Mouse (Mus musculus) forebrain, postnatal 0 days (tissue): ENCODE measurements around the gene Cldn14. TPM values are rescaled to one million over a fixed set of nuclear protein-coding genes. Genes with fewer than 3 reads are reported as not detected.

Source experiments
- ATAC-seq: fragments of 200-750 bp; cut with Nextera tagmentation; 2 replicates; pipeline ENCODE4 v1.8.0; 2017; ENCODE audit warnings: mild to moderate bottlenecking, moderate library complexity
- DNase-seq: peaks from one replicate; pipeline ENCODE4 v3.0.0-alpha.2; 2015
- H3K27ac ChIP-seq: fragments of 300-500 bp; sonication (generic); 2 replicates; pipeline ENCODE4 v1.5.1; 2014; ENCODE audit warnings: low read depth, mild to moderate bottlenecking, antibody characterized with exemption, low read length, moderate library complexity, mixed read lengths
- H3K27me3 ChIP-seq: fragments of 300-500 bp; sonication (generic); 2 replicates; pipeline ENCODE4 v1.6.1; 2014; ENCODE audit warnings: mild to moderate bottlenecking, low read length, mixed read lengths; ENCODE audit not compliant: insufficient read depth
- H3K36me3 ChIP-seq: fragments of 300-500 bp; sonication (generic); 2 replicates; pipeline ENCODE4 v1.6.1; 2014; ENCODE audit warnings: mild to moderate bottlenecking, moderate library complexity; ENCODE audit not compliant: insufficient read depth
- H3K4me1 ChIP-seq: fragments of 300-500 bp; sonication (generic); 2 replicates; pipeline ENCODE4 v1.6.1; 2014; ENCODE audit warnings: antibody characterized with exemption; ENCODE audit not compliant: insufficient read depth
- H3K4me2 ChIP-seq: fragments of 300-500 bp; sonication (generic); 2 replicates; pipeline ENCODE4 v1.6.1; 2014; ENCODE audit warnings: low read depth, mild to moderate bottlenecking, moderate library complexity
- H3K4me3 ChIP-seq: fragments of 300-500 bp; sonication (generic); 2 replicates; pipeline ENCODE4 v1.5.1; 2014; ENCODE audit warnings: low read depth, low read length, mixed read lengths
- H3K9ac ChIP-seq: fragments of 300-500 bp; sonication (generic); 2 replicates; pipeline ENCODE4 v1.6.1; 2014; ENCODE audit warnings: mild to moderate bottlenecking
- H3K9me3 ChIP-seq: fragments of 300-500 bp; sonication (generic); 2 replicates; pipeline ENCODE4 v1.6.1; 2016; ENCODE audit warnings: low read length
- CTCF ChIP-seq: sonication (generic); IDR thresholded peaks from 2 replicates; pipeline ENCODE4 v1.5.1; 2016; ENCODE audit warnings: antibody characterized with exemption, control low read depth, low read depth
- WGBS: fragments of 180-500 bp; shearing (Covaris S2); extraction: QIAGEN DNeasy Blood & Tissue Kit; methylation state at CpG from one replicate; pipeline ENCODE4 v1.1.7; 2014; 5-methylcytosine and 5-hydroxymethylcytosine counted together
- polyA plus RNA-seq: library from polyadenylated mRNA; unstranded; fragments of >200 nt; fragmentation: Nextera tagmentation; extraction: Ambion mirVana; gene quantifications from 2 replicates; pipeline ENCODE4 v1.2.1, GENCODE M21; 2015
- total RNA-seq: library from RNA; depleted of rRNA; stranded (reverse); fragments of >200 nt; gene quantifications from 2 replicates; pipeline ENCODE4 v1.2.3, GENCODE M21; 2014

The Cldn14 gene
- total and polyA plus RNA-seq, 2 experiments from 2014 or later: not detected

DNA sequence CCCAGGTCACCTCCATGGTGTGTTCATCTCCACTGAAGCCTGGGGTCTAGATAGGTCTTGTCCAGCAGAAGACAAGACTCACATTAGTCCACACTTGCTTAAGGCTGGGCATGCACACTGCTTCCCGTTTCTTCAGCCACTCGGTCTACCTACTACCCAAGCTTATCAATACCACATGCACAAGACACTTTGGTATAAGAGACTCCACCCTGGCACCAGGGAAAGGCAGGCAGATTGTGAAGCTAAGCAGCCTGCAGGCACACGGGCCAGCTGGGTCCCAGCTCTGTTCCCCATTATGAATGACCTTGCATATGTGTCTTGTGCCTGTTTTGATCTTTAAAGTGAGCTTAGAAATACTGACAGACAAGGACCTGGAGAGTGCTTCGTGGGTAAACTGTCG is 719 bp upstream of the Cldn14 start:
- H3K4me1 ChIP-seq: no peaks in the 10 kb centered on the region
- DNase-seq (no peak), ATAC-seq (no peak)
- no peak overlapping the region for H3K4me3 ChIP-seq
- no peak for TF ChIP-seq CTCF
- no peaks in the 10 kb centered on the region for H3K36me3 ChIP-seq
- no peak overlapping the region for H3K27ac ChIP-seq
- H3K9me3 ChIP-seq: no peaks in the 10 kb centered on the region
- no peak overlapping the region for H3K9ac ChIP-seq
- 84% methylated on average over 5 of the region's 5 CpGs for WGBS
- no peaks in the 10 kb centered on the region for H3K27me3 ChIP-seq
- no peak overlapping the region for H3K4me2 ChIP-seq

DNA sequence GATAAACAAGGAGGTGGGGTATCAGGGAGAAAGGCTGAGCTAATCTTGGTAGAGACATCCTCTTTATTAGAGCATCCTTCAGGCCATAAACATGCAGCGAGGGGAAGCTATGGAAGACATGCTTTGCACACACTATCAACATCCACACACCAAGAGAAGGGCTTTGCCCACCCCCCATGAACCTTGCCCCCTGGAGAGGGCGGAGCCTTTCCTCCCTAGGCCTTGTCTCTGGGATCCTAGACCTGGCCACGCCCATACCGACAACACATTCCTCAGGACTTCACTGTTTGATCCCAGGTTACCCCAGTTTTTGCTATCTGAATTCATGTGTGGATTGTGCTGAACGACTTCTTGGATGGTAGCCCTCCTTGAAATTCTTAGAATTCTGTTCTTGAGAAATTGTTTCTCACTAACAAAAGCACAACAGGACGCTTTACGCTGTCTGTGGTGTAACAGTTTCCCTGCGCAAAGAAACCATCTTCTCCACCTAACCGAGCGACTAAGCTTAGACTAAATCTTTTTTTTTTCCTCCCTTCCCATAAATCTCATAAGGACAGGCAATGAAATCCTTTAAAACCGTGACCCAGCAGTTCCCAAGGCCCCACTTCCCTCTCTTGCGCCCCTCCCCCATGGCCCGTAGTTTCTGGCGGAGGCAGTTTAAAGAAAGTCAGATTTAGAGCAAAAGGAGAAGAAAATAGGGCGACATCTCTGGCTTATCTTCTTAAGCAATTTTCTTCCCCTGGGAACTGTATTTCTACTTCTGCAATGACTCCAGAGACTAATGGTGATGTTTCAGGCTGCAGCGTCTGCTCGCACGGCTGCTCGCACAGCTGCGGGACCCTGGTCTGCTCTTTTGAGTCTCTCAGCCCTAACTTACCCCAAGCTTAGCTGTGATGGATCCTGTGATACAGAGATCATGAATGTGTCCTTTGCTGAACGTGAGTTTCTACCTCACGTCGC is 1.7 kb downstream of the Cldn14 start:
- Histone ChIP-seq H3K9me3 (no peaks in the 10 kb centered on the region), H3K36me3 (no peaks in the 10 kb centered on the region), H3K4me3 (no peak overlapping the region), H3K27ac (no peak overlapping the region), H3K27me3 (no peaks in the 10 kb centered on the region), H3K4me1 (no peaks in the 10 kb centered on the region), H3K9ac (no peak overlapping the region), H3K4me2 (no peak overlapping the region)
- no peak for TF ChIP-seq CTCF
- no peak for DNase-seq
- ATAC-seq: no peak
- 62% methylated on average over 23 of the region's 23 CpGs for WGBS

DNA sequence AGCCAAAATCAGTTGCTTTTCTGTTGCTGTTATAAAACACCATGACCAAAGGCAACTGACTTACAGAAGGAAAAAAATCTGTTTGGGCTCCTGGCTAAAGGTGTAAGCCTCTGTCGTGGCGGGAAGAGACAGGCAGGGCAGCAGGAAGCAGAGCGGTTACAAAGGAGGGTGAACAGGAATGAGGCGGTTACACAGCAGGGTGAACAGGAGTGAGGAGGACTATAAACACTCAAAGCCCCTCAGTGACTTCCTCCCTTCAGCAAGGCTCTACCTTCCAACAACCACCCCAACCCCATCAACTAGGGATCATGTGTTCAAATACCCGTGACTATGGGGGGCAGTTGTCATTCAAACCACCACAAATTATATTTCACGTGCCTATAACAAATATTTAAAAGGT is 5.2 kb downstream of the Cldn14 start:
- DNase-seq: no peak
- Histone ChIP-seq H3K27ac (no peak overlapping the region), H3K36me3 (no peaks in the 10 kb centered on the region), H3K27me3 (no peaks in the 10 kb centered on the region), H3K9ac (no peak overlapping the region), H3K9me3 (no peaks in the 10 kb centered on the region), H3K4me3 (no peak overlapping the region), H3K4me1 (no peaks in the 10 kb centered on the region), H3K4me2 (no peak overlapping the region)
- no peak for ATAC-seq
- no peak for TF ChIP-seq CTCF
- 77% methylated on average over 6 of the region's 6 CpGs for WGBS

DNA sequence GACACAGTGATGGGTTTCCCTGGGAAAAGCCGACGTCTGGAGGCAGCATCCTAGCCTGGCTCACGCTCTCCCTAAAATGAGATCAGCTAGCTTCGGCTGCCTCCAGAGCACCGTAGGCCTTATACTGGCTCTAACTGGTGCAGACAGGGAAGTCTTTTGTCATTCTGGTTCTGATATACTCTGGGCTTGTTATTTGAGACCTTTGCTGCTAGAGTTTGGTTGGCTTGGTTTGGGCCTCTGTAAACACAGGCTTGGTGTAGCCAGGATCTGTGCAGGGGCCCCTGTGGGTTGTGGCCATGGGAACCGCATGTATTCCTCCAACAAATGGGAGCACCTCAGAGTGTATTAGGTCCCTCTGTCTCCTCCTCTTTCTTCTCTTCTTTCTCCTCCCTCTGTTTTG is 7.3 kb downstream of the Cldn14 start:
- H3K9ac ChIP-seq: no peak overlapping the region
- TF ChIP-seq CTCF: no peak
- no peaks in the 10 kb centered on the region for H3K36me3 ChIP-seq
- no peaks in the 10 kb centered on the region for H3K9me3 ChIP-seq
- 85% methylated on average over 6 of the region's 6 CpGs for WGBS
- no peak overlapping the region for H3K4me3 ChIP-seq
- no peaks in the 10 kb centered on the region for H3K4me1 ChIP-seq
- no peak overlapping the region for H3K27ac ChIP-seq
- DNase-seq (no peak), ATAC-seq (no peak)
- H3K4me2 ChIP-seq: no peak overlapping the region
- no peaks in the 10 kb centered on the region for H3K27me3 ChIP-seq

DNA sequence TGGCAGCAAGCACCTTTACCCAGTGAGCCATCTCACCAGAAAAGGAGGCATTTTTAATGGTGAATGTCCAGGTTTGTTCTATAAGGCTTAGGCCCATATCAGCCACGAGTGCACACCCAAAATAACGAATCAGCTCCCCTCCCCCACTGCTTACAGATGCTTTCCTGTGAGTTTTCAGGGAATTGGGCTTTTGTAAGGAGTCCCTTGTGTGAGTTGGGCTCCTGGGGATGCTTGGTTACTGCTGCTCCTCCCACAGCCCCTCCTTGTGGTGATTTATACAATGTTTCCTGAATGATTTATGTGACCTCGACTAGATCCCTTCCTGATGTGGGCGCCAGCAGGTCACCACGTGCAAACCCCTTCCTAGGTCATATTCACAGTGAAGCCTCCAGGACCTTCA is 9.7 kb downstream of the Cldn14 start:
- Histone ChIP-seq H3K4me3 (no peak overlapping the region), H3K27ac (no peak overlapping the region), H3K27me3 (no peaks in the 10 kb centered on the region), H3K9ac (no peak overlapping the region), H3K4me2 (no peak overlapping the region), H3K4me1 (no peaks in the 10 kb centered on the region), H3K36me3 (no peaks in the 10 kb centered on the region), H3K9me3 (no peaks in the 10 kb centered on the region)
- ATAC-seq (no peak), DNase-seq (no peak)
- WGBS: 42% methylated on average over 5 of the region's 5 CpGs
- no peak for TF ChIP-seq CTCF

DNA sequence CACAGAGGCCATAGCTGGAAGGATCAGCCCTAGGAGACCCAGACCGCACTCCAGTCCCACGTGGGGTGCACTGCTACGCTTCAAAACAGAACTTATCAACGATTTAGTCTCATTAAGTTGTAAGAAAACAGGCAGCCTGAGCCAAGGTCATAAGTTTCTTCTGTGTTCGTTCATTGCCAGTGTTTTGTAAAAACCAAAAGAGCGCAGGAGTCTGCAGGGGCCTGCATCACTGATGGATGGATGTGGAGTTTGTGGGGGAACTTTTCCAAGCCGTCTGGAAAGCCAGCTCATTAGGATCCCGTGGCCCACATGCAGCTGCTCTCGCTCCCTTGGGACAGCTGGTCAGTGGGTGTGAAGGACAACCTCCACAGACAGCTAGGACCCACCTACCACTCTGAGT is 25.1 kb downstream of the Cldn14 start:
- no peak for TF ChIP-seq CTCF
- no peaks in the 10 kb centered on the region for H3K9me3 ChIP-seq
- no peak overlapping the region for H3K27ac ChIP-seq
- no peak overlapping the region for H3K9ac ChIP-seq
- H3K4me1 ChIP-seq: no peaks in the 10 kb centered on the region
- H3K4me3 ChIP-seq: no peak overlapping the region
- no peaks in the 10 kb centered on the region for H3K27me3 ChIP-seq
- 79% methylated on average over 9 of the region's 9 CpGs for WGBS
- DNase-seq: no peak
- no peaks in the 10 kb centered on the region for H3K36me3 ChIP-seq
- no peak overlapping the region for H3K4me2 ChIP-seq
- no peak for ATAC-seq

DNA sequence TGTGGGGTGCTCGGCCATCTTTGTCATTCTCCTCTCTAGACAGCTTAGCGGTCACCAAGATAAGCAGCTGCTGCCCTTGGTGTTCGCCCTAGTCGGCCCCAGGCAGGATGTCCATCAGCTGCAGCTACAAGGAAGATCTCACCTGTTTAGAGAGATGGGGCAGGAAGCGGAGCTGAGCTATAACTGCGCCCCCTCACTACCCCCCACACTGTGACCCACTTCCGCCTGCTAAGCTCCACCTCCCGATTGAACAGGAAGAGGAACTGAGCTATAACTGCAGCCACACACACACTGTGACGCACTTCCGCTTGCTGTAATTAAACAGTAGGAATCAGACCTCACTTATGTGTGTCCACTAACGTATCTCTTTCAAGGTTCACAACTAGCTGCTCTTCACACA is 26.3 kb downstream of the Cldn14 start:
- no peaks in the 10 kb centered on the region for H3K4me1 ChIP-seq

More for the DNA sequence above, 26.3 kb downstream of the Cldn14 start:
- Histone ChIP-seq H3K27me3 (no peaks in the 10 kb centered on the region), H3K27ac (no peak overlapping the region), H3K4me2 (no peak overlapping the region), H3K9me3 (no peaks in the 10 kb centered on the region), H3K9ac (no peak overlapping the region), H3K4me3 (no peak overlapping the region), H3K36me3 (no peaks in the 10 kb centered on the region)
- 86% methylated on average over 11 of the region's 11 CpGs for WGBS
- no peak for TF ChIP-seq CTCF
- DNase-seq (no peak), ATAC-seq (no peak)
